Mouse (Mus musculus) cerebellum, postnatal 25 days (tissue): ENCODE measurements around the gene Acsl1.
"Not testable (repeated sequence)": the region's sequence is repeated elsewhere in the genome, so short reads cannot be mapped to it uniquely, and the experiment has no call there.

Experiments used
- DNase-seq, 2 experiments: peaks; one replicate each; pipeline ENCODE4 v3.0.0; 2021; ENCODE audit warnings: mixed read lengths in 2 of 2

Gene Acsl1

DNA sequence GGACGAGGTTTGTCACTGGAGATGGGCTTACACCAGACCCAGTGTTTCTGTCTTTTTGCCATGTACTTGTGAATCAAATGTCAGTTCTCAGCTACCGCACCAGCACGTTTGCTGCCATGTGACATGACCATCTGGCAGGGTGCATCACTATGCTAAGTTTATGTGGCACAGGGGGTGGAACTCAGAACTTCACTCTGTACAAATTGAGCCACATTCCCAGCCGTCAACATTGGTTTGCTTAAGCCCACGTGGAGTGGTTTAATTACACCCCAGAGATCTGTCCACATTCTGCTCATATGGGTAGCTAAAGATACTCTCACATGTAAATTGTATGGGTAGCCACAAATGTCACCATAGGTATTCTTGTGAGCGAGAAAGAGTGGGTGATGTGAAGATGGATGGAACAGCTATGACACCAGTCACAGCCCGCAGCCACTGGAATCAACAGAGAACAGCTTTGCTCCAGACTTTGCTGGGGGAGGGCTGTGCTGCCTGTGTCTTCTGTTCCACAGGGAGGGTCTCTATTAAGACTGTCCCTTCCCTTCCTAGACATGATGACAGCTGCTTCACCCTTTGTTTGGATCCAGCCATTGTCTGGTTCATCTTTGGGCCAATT lies 96.2 kb downstream of the Acsl1 start:
- no peak for DNase-seq

DNA sequence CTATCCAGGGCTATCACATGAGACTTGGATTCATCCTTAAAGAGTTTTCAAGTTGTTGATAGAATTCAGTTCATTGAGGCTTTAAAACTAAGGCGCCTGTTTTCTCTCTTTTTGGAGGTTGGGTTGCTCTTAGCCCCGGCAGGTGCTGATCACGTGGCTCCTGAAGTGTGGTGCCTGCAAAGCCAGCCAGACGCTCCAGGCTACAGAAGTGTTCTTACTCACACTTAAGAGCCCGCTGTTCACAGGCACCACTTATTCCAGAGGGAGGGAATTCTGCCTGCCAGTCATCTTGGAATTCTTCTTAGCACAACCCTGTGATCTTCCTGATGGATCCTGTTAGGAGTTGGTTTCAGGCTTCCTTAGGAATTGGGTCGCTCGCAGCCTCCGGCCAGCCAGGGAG lies 97.1 kb downstream of the Acsl1 start:
- DNase-seq, result no peak

DNA sequence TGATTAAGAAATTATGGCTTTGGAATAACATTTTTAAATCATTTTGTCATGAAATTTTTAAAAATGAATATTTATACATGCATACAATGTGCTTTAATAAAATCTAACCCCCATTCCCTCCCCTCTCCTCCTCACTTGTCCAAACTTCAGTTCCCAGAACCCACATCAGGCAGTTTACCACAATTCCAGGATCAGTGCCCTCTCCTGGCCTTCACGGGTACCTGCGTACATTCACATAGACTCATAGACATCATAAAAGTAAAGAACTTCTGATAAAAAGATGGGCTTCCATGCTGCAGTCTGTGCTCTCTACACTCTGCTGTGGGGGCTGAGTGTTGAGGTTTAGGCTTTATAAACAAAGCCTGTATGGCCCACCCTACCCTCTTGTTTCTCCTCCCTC lies 98.1 kb downstream of the Acsl1 start:
- no peak for DNase-seq

DNA sequence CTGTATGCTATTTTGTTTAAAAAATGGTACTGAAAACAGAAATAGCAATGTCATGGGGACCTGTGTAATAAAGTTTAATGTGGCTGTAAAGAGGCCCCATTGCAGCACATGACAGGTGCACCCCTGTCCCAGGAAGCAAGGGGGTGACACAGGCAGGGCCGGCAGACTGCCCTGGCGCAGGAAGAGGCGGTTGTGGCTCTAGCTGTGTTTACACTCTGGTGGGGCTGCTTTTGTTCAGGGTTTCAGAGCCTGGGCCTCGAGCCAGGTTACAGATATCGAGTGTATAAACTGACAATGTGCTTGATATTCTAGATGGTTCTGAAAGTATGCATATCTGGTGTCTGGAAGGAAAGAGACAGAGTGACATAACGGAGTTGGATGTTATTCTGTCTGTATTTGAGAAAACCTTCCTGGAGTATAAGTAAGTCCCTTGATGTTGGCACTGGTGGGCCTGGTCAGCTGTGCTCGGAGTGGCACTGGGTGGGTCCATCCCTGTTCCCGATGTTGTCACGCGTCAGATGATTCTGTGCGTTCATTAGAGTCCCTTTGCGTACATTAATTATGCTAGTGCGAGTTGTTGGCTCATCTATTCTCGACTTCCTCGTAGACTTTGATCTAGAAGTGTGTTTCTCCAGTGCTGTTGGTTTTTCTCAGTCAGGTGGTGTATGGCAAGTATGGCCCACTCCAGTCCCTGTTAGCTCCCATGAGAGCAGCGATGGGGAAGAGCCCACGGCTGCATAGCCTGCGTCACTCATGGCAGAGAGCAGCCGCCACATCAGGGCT lies 99.0 kb downstream of the Acsl1 start:
- DNase-seq, result no peak

DNA sequence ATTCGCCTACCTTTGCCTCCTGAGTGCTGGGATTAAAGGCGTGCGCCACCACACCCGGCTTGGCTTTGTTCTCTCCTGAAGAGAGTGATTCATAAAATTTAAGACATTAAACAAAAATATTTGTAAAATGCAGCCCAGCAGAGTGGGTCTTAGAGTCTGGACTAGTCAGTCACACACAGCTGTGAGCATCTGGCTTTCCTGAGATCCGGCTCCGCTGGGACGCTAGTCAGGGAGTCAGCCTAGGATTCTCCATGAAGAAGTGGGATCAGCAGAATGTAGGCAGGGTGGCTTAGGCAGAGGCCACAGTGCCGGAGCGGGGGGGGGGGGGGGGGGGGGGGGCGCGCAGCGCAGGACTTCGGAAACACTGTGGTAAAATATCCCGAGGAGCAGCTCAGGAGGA lies 99.8 kb downstream of the Acsl1 start:
- no peak for DNase-seq

DNA sequence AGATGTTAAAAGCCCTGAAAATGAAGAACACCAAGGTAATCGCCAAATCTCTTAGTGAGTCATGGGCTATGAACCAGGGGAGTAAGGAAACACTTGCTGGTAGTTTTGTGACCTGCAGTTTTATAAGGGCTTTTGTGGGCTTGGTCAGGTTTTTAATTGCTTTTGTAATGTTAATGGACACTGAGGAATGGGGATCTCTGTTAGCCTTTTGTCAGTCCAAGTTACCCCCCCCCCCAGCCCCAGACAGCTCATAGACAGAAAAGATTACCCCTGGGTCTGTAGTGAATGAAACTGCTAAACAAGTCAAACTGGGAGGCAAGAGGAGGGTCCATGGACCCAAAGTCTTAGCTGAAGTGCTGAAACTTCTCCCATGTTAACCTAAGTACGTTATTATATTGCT lies 102.6 kb downstream of the Acsl1 start:
- DNase-seq, result no peak

DNA sequence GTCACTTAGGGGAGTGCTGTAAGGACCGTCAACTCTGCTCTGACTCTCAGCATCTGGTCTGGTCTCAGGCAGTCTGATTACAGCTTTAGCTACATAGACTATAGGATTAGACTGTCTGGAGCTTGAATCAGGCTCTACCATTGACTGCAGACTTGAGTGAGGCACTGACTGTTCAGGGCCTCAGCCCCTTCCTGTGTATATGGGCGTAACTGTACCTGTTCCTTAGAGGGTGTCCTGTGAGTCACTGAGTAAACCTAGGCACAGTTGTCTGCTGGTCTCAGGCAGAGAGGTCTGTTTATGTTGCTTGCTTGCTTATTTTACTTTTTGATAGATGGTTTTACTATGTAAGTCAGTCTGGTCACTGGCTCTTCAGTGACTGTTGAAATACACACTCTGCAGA lies 103.1 kb downstream of the Acsl1 start:
- DNase-seq, result no peak

DNA sequence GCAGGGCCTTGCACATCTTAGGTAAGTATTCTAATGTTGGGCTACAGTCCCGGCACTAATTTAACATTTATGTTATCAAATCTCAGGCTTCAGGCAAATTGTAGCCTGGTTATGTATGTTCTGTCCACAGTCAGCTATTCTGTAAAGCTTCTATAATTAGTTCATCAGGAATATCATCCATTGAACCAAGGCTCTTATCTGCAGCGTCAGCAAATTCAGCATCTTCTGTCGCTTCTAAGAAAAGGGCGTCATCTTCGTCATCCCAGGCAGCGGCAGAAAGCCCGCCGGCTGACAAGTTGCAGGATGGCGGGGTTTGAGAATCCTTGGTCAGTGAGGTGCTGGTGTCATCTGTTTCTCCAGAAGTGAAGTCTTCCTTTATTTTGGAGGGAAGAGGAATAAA lies 108.0 kb downstream of the Acsl1 start:
- no peak for DNase-seq

DNA sequence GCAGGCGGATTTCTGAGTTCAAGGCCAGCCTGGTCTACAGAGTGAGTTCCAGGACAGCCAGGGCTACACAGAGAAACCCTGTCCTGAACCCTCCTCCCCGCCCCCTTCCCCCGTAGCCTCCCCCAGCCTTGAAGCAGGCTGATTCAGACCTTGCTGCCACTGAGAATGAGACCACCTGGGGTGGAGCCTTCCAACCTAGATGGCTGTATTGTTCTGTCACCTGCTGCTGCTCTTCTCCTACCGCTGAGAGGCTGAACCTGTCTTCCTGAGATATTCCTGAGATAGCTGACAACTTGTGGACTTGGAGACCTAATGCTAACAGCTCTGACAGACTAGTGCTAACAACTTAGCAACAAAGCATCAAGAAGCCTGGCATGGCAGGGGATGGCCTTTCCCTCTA lies 113.5 kb downstream of the Acsl1 start:
- DNase-seq, result not testable (repeated sequence)

DNA sequence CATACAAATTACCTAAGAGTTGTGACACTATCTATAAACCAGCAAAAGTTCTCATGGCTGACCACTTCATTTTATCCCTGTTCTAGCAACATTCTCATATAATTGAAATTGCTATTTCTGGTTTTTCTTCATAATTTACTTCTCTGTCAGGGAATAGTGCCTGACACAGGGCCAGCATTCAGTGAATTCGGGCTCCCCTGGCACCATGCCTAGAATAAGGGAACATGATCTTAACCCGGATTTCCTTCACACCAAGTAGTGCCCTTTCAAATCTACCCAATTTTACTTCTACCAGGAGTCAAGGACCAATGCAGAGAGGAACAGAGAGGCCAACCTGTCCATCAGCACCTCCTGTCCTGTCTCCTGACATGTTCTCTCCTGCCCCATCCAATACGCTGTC lies 114.7 kb downstream of the Acsl1 start:
- no peak for DNase-seq
